ENCODE assay signal across 8 mouse cellular contexts in genomic region chr4:149307596-149308490, GRCm38 (mm10). TPM values are rescaled to one million over a fixed set of nuclear protein-coding genes. Genes with fewer than 3 reads are reported as not detected.
A peak's percentile ranks its signal among the peaks of the same experiment; 100 is the strongest.
DNase-seq lines count a peak whose midpoint lies in the region; ATAC-seq and TF ChIP-seq lines count a peak whose summit lies in the region.

Kif1b (minus strand) TSS chr4:149307693.

- peak within 1 kb of the TSS; percentile 97 for H3K27ac ChIP-seq in gastrocnemius, adult 2 months
- peak within 1 kb of the TSS; percentile 99 for H3K27ac ChIP-seq in hindbrain, postnatal 0 days
- H3K27ac ChIP-seq in left cerebral cortex, adult 2 months: peak within 1 kb of the TSS; percentile 94

- no peaks in the 10 kb centered on the region for H3K9me3 ChIP-seq in hindbrain, postnatal 0 days (ENCODE audit: low read length)

- peak within 1 kb of the TSS; percentile 99 for H3K9ac ChIP-seq in hindbrain, postnatal 0 days (replicated peaks; ENCODE audit: low read length)

- H3K27me3 ChIP-seq in hindbrain, postnatal 0 days (ENCODE audit: insufficient read depth, low read length): no peaks in the 10 kb centered on the region

- peak; percentile 87 for DNase-seq in WW6 (ENCODE audit: low read depth, low spot score)
- DNase-seq in cerebellum, postnatal 4 days (ENCODE audit: low spot score in 2 of 2): peak; percentile 100
- peak; percentile 99 for DNase-seq in gastrocnemius, adult 2 months
- DNase-seq in hindbrain, postnatal 0 days (ENCODE audit: low spot score): peak; percentile 98
- DNase-seq in left cerebral cortex, adult 2 months (ENCODE audit: extremely low spot score in 1 of 2, low spot score in 2 of 2): peak; percentile 99 to 100
- DNase-seq in right cerebral cortex, adult 2 months (ENCODE audit: low spot score in 2 of 2): peak; percentile 99
- peak; percentile 98 for DNase-seq in urinary bladder, postnatal 14 days (ENCODE audit: low spot score)

- H3K4me2 ChIP-seq in hindbrain, postnatal 0 days (ENCODE audit: low read depth, low read length): peak within 1 kb of the TSS; percentile 80

- H3K4me3 ChIP-seq in gastrocnemius, adult 2 months: peak within 1 kb of the TSS; percentile 92
- peak within 1 kb of the TSS; percentile 96 for H3K4me3 ChIP-seq in hindbrain, postnatal 0 days (ENCODE audit: low read length)
- peak within 1 kb of the TSS; percentile 72 for H3K4me3 ChIP-seq in left cerebral cortex, adult 2 months

- WGBS in hindbrain, postnatal 0 days: under 1% methylated on average over 79 of the region's 79 CpGs

- peak; percentile 97 for ATAC-seq in hindbrain, postnatal 0 days
- ATAC-seq in megakaryocyte, adult 5-6 weeks (ENCODE audit: poor library complexity, severe bottlenecking): peak; percentile 94

- no peaks in the 10 kb centered on the region for H3K36me3 ChIP-seq in hindbrain, postnatal 0 days (ENCODE audit: insufficient read depth, low read length)

- no peak; the same call in 1 of the 2 replicates for TF ChIP-seq CTCF in gastrocnemius, adult 2 months (IDR thresholded peaks at IDR 0.05)
- TF ChIP-seq CTCF in hindbrain, postnatal 0 days (IDR thresholded peaks at IDR 0.05; ENCODE audit: low read depth): peak; percentile 94
- TF ChIP-seq CTCF in left cerebral cortex, adult 2 months (IDR thresholded peaks at IDR 0.05): peak; percentile 99

- intact Hi-C loops in gastrocnemius, adult 2 months (cut with DNase I): loop anchor here (2.0 kb wide), 1 partner anchor 31 kb away; no protein-coding TSS in a partner anchor
- intact Hi-C loops in left cerebral cortex, adult 2 months (cut with DNase I): loop anchor here (2.0 to 5.0 kb wide), 4 partner anchors 43 to 171 kb away; partner anchors contain the start of genes Cenps, Pgd and Ube4b

- peaks cover 17% of the 10 kb centered on the region for H3K4me1 ChIP-seq in hindbrain, postnatal 0 days (ENCODE audit: insufficient read depth, low read length)

RNA-seq across cellular contexts. Expression of gene Kif1b, which starts in this region (rescaled TPM):
- 100 to 1,000 TPM; 256 to 358 TPM for total RNA-seq in gastrocnemius, adult 2 months (2021)
- total RNA-seq in hindbrain, postnatal 0 days (2014; rRNA removed): 322 and 420 TPM in 2 replicates
- 210 and 213 TPM in 2 replicates for polyA plus RNA-seq in hindbrain, postnatal 0 days (2015; fragmentation: Nextera tagmentation; extraction: Ambion mirVana)
- total RNA-seq in left cerebral cortex, adult 2 months (2021): 100 to 1,000 TPM; 444 to 487 TPM
- 25.6 and 26.3 TPM in 2 replicates for total RNA-seq in megakaryocyte, adult 5-6 weeks (2015)
- 30.2 and 37.3 TPM in 2 replicates for total RNA-seq in megakaryocyte, adult 5-6 weeks (2017)

Comparison
In these comparisons a context has a peak if more than half of its experiments do, and no peak if none do; other contexts are left out.
1. Peak in every context shown above with its lines: DNase-seq, ATAC-seq, H3K4me3 ChIP-seq and H3K27ac ChIP-seq.